Mouse (Mus musculus): Measurements from ENCODE around the gene Iffo2.

GRCm38 (mm10) chr4:139622373-139623282 lies 92.3 kb downstream of the Iffo2 start, which contains the start of gene Aldh4a1:
- TF ChIP-seq CTCF (IDR thresholded peaks at IDR 0.05; ENCODE audit: low read depth, low read length): no peak
- peak; percentile 41; the same call in 1 of the 2 replicates for TF ChIP-seq POLR2A (IDR thresholded peaks at IDR 0.05; ENCODE audit: borderline replicate concordance, low read depth, low read length)

All from bone marrow macrophage, adult 2 months (primary cell).